Mouse (Mus musculus) kidney, embryonic 15.5 days (tissue): Measurements from ENCODE around the gene Hist1h2ab. TPM values are rescaled to one million over a fixed set of nuclear protein-coding genes. Genes with fewer than 3 reads are reported as not detected.
"Not testable (repeated sequence)": the region's sequence is repeated elsewhere in the genome, so short reads cannot be mapped to it uniquely, and the experiment has no call there.

Source experiments
- ATAC-seq: fragments of 200-750 bp; cut with Nextera tagmentation; replicated peaks from 2 replicates; pipeline ENCODE4 v1.8.0; 2017; ENCODE audit warnings: moderate TSS enrichment; ENCODE audit not compliant: low FRiP score
- H3K27ac ChIP-seq: fragments of 300-500 bp; sonication (generic); 2 replicates; pipeline ENCODE4 v1.5.1; 2015; ENCODE audit warnings: mild to moderate bottlenecking, inconsistent platforms
- H3K27me3 ChIP-seq: fragments of 300-500 bp; sonication (generic); 2 replicates; pipeline ENCODE4 v1.6.1; 2015; ENCODE audit warnings: inconsistent platforms
- H3K36me3 ChIP-seq: fragments of 300-500 bp; sonication (generic); 2 replicates; pipeline ENCODE4 v1.6.1; 2015; ENCODE audit warnings: inconsistent platforms
- H3K4me1 ChIP-seq: fragments of 300-500 bp; sonication (generic); 2 replicates; pipeline ENCODE4 v1.6.1; 2015; ENCODE audit warnings: inconsistent platforms
- H3K4me2 ChIP-seq: fragments of 300-500 bp; sonication (generic); 2 replicates; pipeline ENCODE4 v1.6.1; 2015; ENCODE audit warnings: moderate library complexity, mild to moderate bottlenecking, inconsistent platforms
- H3K4me3 ChIP-seq: fragments of 300-500 bp; sonication (generic); replicated peaks from 2 replicates; pipeline ENCODE4 v1.5.1; 2015; ENCODE audit warnings: mild to moderate bottlenecking, inconsistent platforms
- H3K9ac ChIP-seq: fragments of 300-500 bp; sonication (generic); 2 replicates; pipeline ENCODE4 v1.6.1; 2015; ENCODE audit warnings: mild to moderate bottlenecking, inconsistent platforms
- H3K9me3 ChIP-seq: fragments of 300-500 bp; sonication (generic); replicated peaks from 2 replicates; pipeline ENCODE4 v1.6.1; 2016; ENCODE audit warnings: inconsistent platforms
- WGBS: fragments of 180-500 bp; shearing (Covaris S2); methylation state at CpG from one replicate; pipeline ENCODE4 v1.1.7; 2015; ENCODE audit warnings: mixed read lengths; 5-methylcytosine and 5-hydroxymethylcytosine counted together
- polyA plus RNA-seq: library from polyadenylated mRNA; unstranded; fragments of >200 nt; fragmentation: Nextera tagmentation; extraction: Ambion mirVana; gene quantifications from 2 replicates; pipeline ENCODE4 v1.2.1, GENCODE M21; 2015

Gene Hist1h2ab
- polyA plus RNA-seq, 1 experiment from 2014 or later = 39.2 TPM

GRCm38 (mm10) chr13:23747081-23747891 is 3.6 kb upstream of the Hist1h2ab start:
- Histone ChIP-seq H3K4me3 (peak overlapping the region; percentile 52), H3K4me1 (peaks cover 20% of the 10 kb centered on the region), H3K27me3 (no peaks in the 10 kb centered on the region), H3K27ac (peak overlapping the region; percentile 100), H3K9ac (peak overlapping the region; percentile 60), H3K9me3 (no peaks in the 10 kb centered on the region), H3K4me2 (peak overlapping the region; percentile 59), H3K36me3 (no peaks in the 10 kb centered on the region)
- WGBS = 5% methylated on average over 13 of the region's 13 CpGs
- peak; percentile 1; the same call in 1 of the 2 replicates for ATAC-seq

- WGBS = 9% methylated on average over 4 of the region's 4 CpGs
- Histone ChIP-seq H3K4me3 (0 out of 2 replicates have a peak overlapping the region, but pooled peaks have one; percentile 52), H3K9me3 (no peaks in the 10 kb centered on the region), H3K36me3 (no peaks in the 10 kb centered on the region), H3K27me3 (no peaks in the 10 kb centered on the region), H3K27ac (peak overlapping the region; percentile 100), H3K9ac (no peak overlapping the region; the same call in 1 of the 2 replicates), H3K4me2 (peak overlapping the region; percentile 59), H3K4me1 (peaks cover 20% of the 10 kb centered on the region)
- no peak for ATAC-seq
Measured at GRCm38 (mm10) chr13:23747892-23748288, 3.0 kb upstream of the Hist1h2ab start.

- Histone ChIP-seq H3K4me2 (no peak overlapping the region), H3K4me1 (peaks cover 17% of the 10 kb centered on the region), H3K9ac (no peak overlapping the region), H3K4me3 (no peak overlapping the region), H3K27ac (peak overlapping the region; percentile 89), H3K36me3 (no peaks in the 10 kb centered on the region), H3K9me3 (no peaks in the 10 kb centered on the region), H3K27me3 (no peaks in the 10 kb centered on the region)
- WGBS = 92% methylated on average over 5 of the region's 5 CpGs
- ATAC-seq = no peak
Measured at GRCm38 (mm10) chr13:23749563-23750121, 1.3 kb upstream of the Hist1h2ab start.

- peak overlapping the region; percentile 98 for H3K27ac ChIP-seq
- H3K4me2 ChIP-seq = peak overlapping the region; percentile 62
- no peaks in the 10 kb centered on the region for H3K36me3 ChIP-seq
- H3K27me3 ChIP-seq = no peaks in the 10 kb centered on the region
- peak overlapping the region; percentile 50 for H3K9ac ChIP-seq
- H3K4me1 ChIP-seq = peaks cover 17% of the 10 kb centered on the region
- peak overlapping the region; percentile 47 for H3K4me3 ChIP-seq
- no peaks in the 10 kb centered on the region for H3K9me3 ChIP-seq
- WGBS = under 1% methylated on average over 11 of the region's 11 CpGs
- ATAC-seq = no peak
Measured at GRCm38 (mm10) chr13:23751478-23751956, 591 bp downstream of the Hist1h2ab start.

- Histone ChIP-seq H3K4me2 (peak within 1 kb of the TSS; percentile 62), H3K4me1 (peaks cover 15% of the 10 kb centered on the region), H3K9ac (peak within 1 kb of the TSS; percentile 50), H3K4me3 (peak within 1 kb of the TSS; percentile 47), H3K27ac (peak within 1 kb of the TSS; percentile 98)
- H3K27me3 ChIP-seq, H3K9me3 ChIP-seq, H3K36me3 ChIP-seq: not testable (repeated sequence)
- under 1% methylated on average over 19 of the region's 47 CpGs for WGBS
- ATAC-seq = peak; percentile 92
Measured at GRCm38 (mm10) chr13:23752067-23752741, 1.3 kb downstream of the Hist1h2ab start, which contains the start of gene Hist1h3b. Gene Hist1h3b, plus strand, starts transcription at chr13:23752267.

- H3K9ac ChIP-seq = peak overlapping the region; percentile 41
Measured at GRCm38 (mm10) chr13:23752742-23753172, 1.8 kb downstream of the Hist1h2ab start.

GRCm38 (mm10) chr13:23753314-23754078 is 2.6 kb downstream of the Hist1h2ab start:
- Histone ChIP-seq H3K36me3 (no peaks in the 10 kb centered on the region), H3K27me3 (no peaks in the 10 kb centered on the region), H3K9me3 (no peaks in the 10 kb centered on the region), H3K4me3 (peak overlapping the region; percentile 44), H3K9ac (no peak overlapping the region), H3K4me2 (peak overlapping the region; percentile 57), H3K4me1 (peaks cover 6% of the 10 kb centered on the region), H3K27ac (peak overlapping the region; percentile 90)
- no peak for ATAC-seq
- 56% methylated on average over 4 of the region's 4 CpGs for WGBS

More at GRCm38 (mm10) chr13:23752742-23753172, 1.8 kb downstream of the Hist1h2ab start:
- Histone ChIP-seq H3K36me3 (no peaks in the 10 kb centered on the region), H3K27me3 (no peaks in the 10 kb centered on the region), H3K9me3 (no peaks in the 10 kb centered on the region), H3K4me2 (peak overlapping the region; percentile 57), H3K4me3 (peak overlapping the region; percentile 44), H3K4me1 (peaks cover 14% of the 10 kb centered on the region), H3K27ac (peak overlapping the region; percentile 90)
- 4% methylated on average over 6 of the region's 6 CpGs for WGBS
- ATAC-seq = no peak

GRCm38 (mm10) chr13:23755000-23755399 is 4.1 kb downstream of the Hist1h2ab start:
- H3K9me3 ChIP-seq = no peaks in the 10 kb centered on the region
- no peak overlapping the region for H3K4me2 ChIP-seq
- no peaks in the 10 kb centered on the region for H3K36me3 ChIP-seq
- ATAC-seq = no peak
- H3K4me3 ChIP-seq = no peak overlapping the region
- H3K9ac ChIP-seq = no peak overlapping the region
- H3K27me3 ChIP-seq = no peaks in the 10 kb centered on the region
- H3K27ac ChIP-seq = 0 out of 2 replicates have a peak overlapping the region, but pooled peaks have one; percentile 10
- peaks cover 7% of the 10 kb centered on the region for H3K4me1 ChIP-seq

- under 1% methylated on average over 17 of the region's 22 CpGs for WGBS
- Histone ChIP-seq H3K4me2 (peak within 1 kb of the TSS; percentile 70), H3K9me3 (no peaks in the 10 kb centered on the region), H3K4me3 (peak within 1 kb of the TSS; percentile 46), H3K9ac (peak within 1 kb of the TSS; percentile 59), H3K36me3 (no peaks in the 10 kb centered on the region), H3K27ac (peak within 1 kb of the TSS; percentile 97), H3K27me3 (no peaks in the 10 kb centered on the region), H3K4me1 (peaks cover 13% of the 10 kb centered on the region)
- ATAC-seq = peak; percentile 79
Measured at GRCm38 (mm10) chr13:23756790-23757189, 5.9 kb downstream of the Hist1h2ab start, which contains the start of gene Hist1h4b. Gene Hist1h4b, plus strand, starts transcription at chr13:23757013.

- Histone ChIP-seq H3K9ac (peak overlapping the region; percentile 59), H3K9me3 (no peaks in the 10 kb centered on the region), H3K4me3 (peak overlapping the region; percentile 46), H3K4me2 (peak overlapping the region; percentile 70), H3K36me3 (no peaks in the 10 kb centered on the region), H3K27me3 (no peaks in the 10 kb centered on the region), H3K27ac (peak overlapping the region; percentile 97), H3K4me1 (peaks cover 13% of the 10 kb centered on the region)
- ATAC-seq = no peak
- WGBS = under 1% methylated on average over 23 of the region's 23 CpGs
Measured at GRCm38 (mm10) chr13:23757211-23757773, 6.4 kb downstream of the Hist1h2ab start.

GRCm38 (mm10) chr13:23757921-23758320 is 7.0 kb downstream of the Hist1h2ab start:
- H3K9me3 ChIP-seq = no peaks in the 10 kb centered on the region
- no peaks in the 10 kb centered on the region for H3K27me3 ChIP-seq
- H3K4me1 ChIP-seq = peaks cover 16% of the 10 kb centered on the region
- WGBS = 44% methylated on average over 3 of the region's 3 CpGs
- 0 out of 2 replicates have a peak overlapping the region, but pooled peaks have one; percentile 70 for H3K4me2 ChIP-seq
- no peak overlapping the region for H3K9ac ChIP-seq
- no peak for ATAC-seq
- H3K36me3 ChIP-seq = no peaks in the 10 kb centered on the region
- peak overlapping the region; percentile 59 for H3K27ac ChIP-seq
- H3K4me3 ChIP-seq = no peak overlapping the region
